Mouse (Mus musculus) urinary bladder, postnatal 25 days (tissue): Measurements from ENCODE around the gene Aif1.
A peak's percentile ranks its signal among the peaks of the same experiment; 100 is the strongest.

Source experiments
- DNase-seq: peaks from one replicate; pipeline ENCODE4 v3.0.0; 2022; ENCODE audit warnings: low spot score

The Aif1 gene

GRCm38 (mm10) chr17:35175968-35176367 lies at the start of gene Aif1:
Aif1 (minus strand) TSS chr17:35176068.
- no peak for DNase-seq

GRCm38 (mm10) chr17:35225456-35225855 lies 49.6 kb upstream of the Aif1 start:
- no peak for DNase-seq

GRCm38 (mm10) chr17:35224641-35225040 lies 48.8 kb upstream of the Aif1 start:
- DNase-seq = no peak

GRCm38 (mm10) chr17:35222299-35222698 lies 46.4 kb upstream of the Aif1 start:
- DNase-seq = no peak

GRCm38 (mm10) chr17:35220156-35220952 lies 44.5 kb upstream of the Aif1 start, which contains the start of gene Gm16181:
Gm16181 (plus strand) TSS chr17:35220834.
- no peak for DNase-seq

GRCm38 (mm10) chr17:35219601-35220041 lies 43.8 kb upstream of the Aif1 start:
- DNase-seq = no peak

GRCm38 (mm10) chr17:35218516-35219193 lies 42.8 kb upstream of the Aif1 start:
- no peak for DNase-seq

- DNase-seq = no peak
Observed at GRCm38 (mm10) chr17:35213071-35213470, 37.2 kb upstream of the Aif1 start.

- DNase-seq = no peak
Observed at GRCm38 (mm10) chr17:35210593-35210992, 34.7 kb upstream of the Aif1 start.

- no peak for DNase-seq
Observed at GRCm38 (mm10) chr17:35209785-35210535, 34.1 kb upstream of the Aif1 start.

- no peak for DNase-seq
Observed at GRCm38 (mm10) chr17:35205380-35205769, 29.5 kb upstream of the Aif1 start.

GRCm38 (mm10) chr17:35204494-35205379 lies 28.9 kb upstream of the Aif1 start, which contains the start of gene Lta:
Lta (minus strand) TSS chr17:35205351.
- DNase-seq = no peak

- DNase-seq = no peak
Observed at GRCm38 (mm10) chr17:35202442-35202841, 26.6 kb upstream of the Aif1 start.

GRCm38 (mm10) chr17:35201787-35202186 lies 25.9 kb upstream of the Aif1 start, which contains the start of gene Tnf:
Tnf (minus strand) TSS chr17:35202007.
- DNase-seq = no peak

GRCm38 (mm10) chr17:35201128-35201527 lies 25.3 kb upstream of the Aif1 start:
- no peak for DNase-seq

- DNase-seq = no peak
Observed at GRCm38 (mm10) chr17:35200398-35200797, 24.5 kb upstream of the Aif1 start.

- no peak for DNase-seq
Observed at GRCm38 (mm10) chr17:35198946-35199345, 23.1 kb upstream of the Aif1 start.

- DNase-seq = no peak
Observed at GRCm38 (mm10) chr17:35198029-35198428, 22.2 kb upstream of the Aif1 start.

- DNase-seq = no peak
Observed at GRCm38 (mm10) chr17:35197126-35197525, 21.3 kb upstream of the Aif1 start.

- DNase-seq = no peak
Observed at GRCm38 (mm10) chr17:35196321-35196641, 20.4 kb upstream of the Aif1 start.

GRCm38 (mm10) chr17:35195631-35196320 lies 19.9 kb upstream of the Aif1 start:
- DNase-seq = peak; percentile 74
